8 mouse cellular contexts compared by ENCODE assay signal in genomic region chr9:20888386-20888765, GRCm38 (mm10). TPM values are rescaled to one million over a fixed set of nuclear protein-coding genes. Genes with fewer than 3 reads are reported as not detected.
DNase-seq lines count a peak whose midpoint lies in the region; ATAC-seq and TF ChIP-seq lines count a peak whose summit lies in the region.

No protein-coding gene starts in this region.

- WGBS in thymus, adult 2 months: under 1% methylated on average over 30 of the region's 30 CpGs
- WGBS in liver, embryonic 12.5 days (ENCODE audit: insufficient replicate concordance): under 1% methylated on average over 30 of the region's 30 CpGs

- H3K27ac ChIP-seq in gastrocnemius, adult 2 months: peak overlapping the region; percentile 99
- H3K27ac ChIP-seq in thymus, adult 2 months (ENCODE audit: control insufficient read depth, insufficient read depth, low read length): no peak overlapping the region
- H3K27ac ChIP-seq in liver, embryonic 12.5 days: peak overlapping the region; percentile 89

- H3K4me1 ChIP-seq in thymus, adult 2 months (replicated peaks; ENCODE audit: control insufficient read depth, insufficient read depth, low read length): peaks cover 6% of the 10 kb centered on the region
- peaks cover 38% of the 10 kb centered on the region for H3K4me1 ChIP-seq in liver, embryonic 12.5 days

- DNase-seq in gastrocnemius, adult 2 months: no peak
- DNase-seq in gastrocnemius, adult 8-10 months (ENCODE audit: low spot score in 2 of 2): no peak
- no peak for DNase-seq in thymus, adult 2 months
- no peak for DNase-seq in thymus, postnatal 0 days (ENCODE audit: low spot score)
- no peak for DNase-seq in left cerebral cortex, postnatal 25 days (ENCODE audit: low spot score in 2 of 2)
- DNase-seq in spleen, postnatal 14 days (ENCODE audit: low spot score in 2 of 2): no peak

- peaks cover 29% of the 10 kb centered on the region for H3K36me3 ChIP-seq in thymus, adult 2 months (ENCODE audit: control insufficient read depth, insufficient read depth, low read length)
- peaks cover 42% of the 10 kb centered on the region for H3K36me3 ChIP-seq in liver, embryonic 12.5 days

- H3K4me2 ChIP-seq in liver, embryonic 12.5 days: peak overlapping the region; percentile 87

- TF ChIP-seq POLR2A in thymus, adult 2 months (IDR thresholded peaks at IDR 0.05; ENCODE audit: control insufficient read depth, extremely low read depth, insufficient read depth, low read length, poor library complexity): no peak

- no peak for TF ChIP-seq CTCF in gastrocnemius, adult 2 months (IDR thresholded peaks at IDR 0.05)
- no peak for TF ChIP-seq CTCF in thymus, adult 2 months (IDR thresholded peaks at IDR 0.05; ENCODE audit: borderline replicate concordance, control insufficient read depth, extremely low read depth, insufficient read depth, low read length, poor library complexity)

- peak overlapping the region; percentile 89 for H3K9ac ChIP-seq in liver, embryonic 12.5 days

- H3K27me3 ChIP-seq in thymus, adult 2 months (ENCODE audit: control insufficient read depth, insufficient read depth, low read length): no peaks in the 10 kb centered on the region
- no peaks in the 10 kb centered on the region for H3K27me3 ChIP-seq in liver, embryonic 12.5 days (replicated peaks)

- peak overlapping the region; percentile 93 for H3K4me3 ChIP-seq in gastrocnemius, adult 2 months
- peak overlapping the region; percentile 69 for H3K4me3 ChIP-seq in thymus, adult 2 months (ENCODE audit: control insufficient read depth, insufficient read depth, low read length)
- peak overlapping the region; percentile 91 for H3K4me3 ChIP-seq in liver, embryonic 12.5 days

- H3K9me3 ChIP-seq in liver, embryonic 12.5 days (replicated peaks): no peaks in the 10 kb centered on the region

- ATAC-seq in liver, embryonic 12.5 days: peak; percentile 2; the same call in 1 of the 2 replicates
- no peak for ATAC-seq in CD4-positive, CD25-positive, alpha-beta regulatory T cell, adult 4 months

- intact Hi-C loops in gastrocnemius, adult 2 months (cut with DNase I): loop anchor here (5.0 kb wide), 1 partner anchor 114 kb away; the partner anchor contains the start of gene Mrpl4
- intact Hi-C loops in left cerebral cortex, postnatal 25 days (cut with DNase I): no loop called here

RNA-seq across cellular contexts. Expression of gene Ppan, which starts 0.4 kb away (rescaled TPM):
- 1 to 10 TPM; 7.9 to 8.6 TPM for total RNA-seq in gastrocnemius, adult 2 months (2021)
- total RNA-seq in gastrocnemius, adult 8-10 months (2022): 10 to 100 TPM in 1 of 4 experiments, 1 to 10 TPM in 3; 6.8 to 10.9 (median 8.3) TPM
- polyA plus RNA-seq in thymus, adult 2 months (2012; rRNA removed): 121 and 140 TPM in 2 replicates
- 74.4 and 83.0 TPM in 2 replicates for polyA plus RNA-seq in thymus, postnatal 0 days (2015; fragmentation: Nextera tagmentation; extraction: Ambion mirVana)
- 124 and 132 TPM in 2 replicates for polyA plus RNA-seq in liver, embryonic 12.5 days (2016; fragmentation: Nextera tagmentation; extraction: Ambion mirVana)
- 10 to 100 TPM; 24.1 to 36.4 TPM for polyA plus RNA-seq in CD4-positive, CD25-positive, alpha-beta regulatory T cell, adult 4 months (2017; shearing (Covaris generic))
- 10 to 100 TPM; 19.9 to 21.1 TPM for total RNA-seq in left cerebral cortex, postnatal 25 days (2021)

RNA-seq across cellular contexts. Expression of gene Angptl6, which starts 8.8 kb away (rescaled TPM):
- total RNA-seq in gastrocnemius, adult 2 months (2021): 1 to 10 TPM; 5.1 to 7.0 TPM
- 1 to 10 TPM; 6.5 to 7.6 (median 7.1) TPM for total RNA-seq in gastrocnemius, adult 8-10 months (2022)
- 8.7 and 8.8 TPM in 2 replicates for polyA plus RNA-seq in thymus, adult 2 months (2012; rRNA removed)
- polyA plus RNA-seq in thymus, postnatal 0 days (2015; fragmentation: Nextera tagmentation; extraction: Ambion mirVana): 6.7 and 7.3 TPM in 2 replicates
- 10.5 and 11.3 TPM in 2 replicates for polyA plus RNA-seq in liver, embryonic 12.5 days (2016; fragmentation: Nextera tagmentation; extraction: Ambion mirVana)
- polyA plus RNA-seq in CD4-positive, CD25-positive, alpha-beta regulatory T cell, adult 4 months (2017; shearing (Covaris generic)): 1 to 10 TPM in 1 of 2 experiments, under 1 TPM in 1; 0.43 to 1.1 TPM
- 10 to 100 TPM in 1 of 2 experiments, 1 to 10 TPM in 1; 9.0 to 10.2 TPM for total RNA-seq in left cerebral cortex, postnatal 25 days (2021)

RNA-seq across cellular contexts. Expression of gene Eif3g, which starts 10.0 kb away (rescaled TPM):
- total RNA-seq in gastrocnemius, adult 2 months (2021): 100 to 1,000 TPM in 1 of 2 experiments, 10 to 100 TPM in 1; 97.0 to 102 TPM
- total RNA-seq in gastrocnemius, adult 8-10 months (2022): 100 to 1,000 TPM in 3 of 4 experiments, 10 to 100 TPM in 1; 95.7 to 105 (median 102) TPM
- polyA plus RNA-seq in thymus, adult 2 months (2012; rRNA removed): 137 and 140 TPM in 2 replicates
- polyA plus RNA-seq in thymus, postnatal 0 days (2015; fragmentation: Nextera tagmentation; extraction: Ambion mirVana): 303 and 310 TPM in 2 replicates
- 303 and 313 TPM in 2 replicates for polyA plus RNA-seq in liver, embryonic 12.5 days (2016; fragmentation: Nextera tagmentation; extraction: Ambion mirVana)
- 100 to 1,000 TPM; 200 to 213 TPM for polyA plus RNA-seq in CD4-positive, CD25-positive, alpha-beta regulatory T cell, adult 4 months (2017; shearing (Covaris generic))
- 100 to 1,000 TPM; 113 to 123 TPM for total RNA-seq in left cerebral cortex, postnatal 25 days (2021)

RNA-seq across cellular contexts. Expression of gene A230050P20Rik, which starts 19.9 kb away (rescaled TPM):
- total RNA-seq in gastrocnemius, adult 2 months (2021): 1 to 10 TPM; 2.1 to 2.3 TPM
- total RNA-seq in gastrocnemius, adult 8-10 months (2022): 1 to 10 TPM in 3 of 4 experiments, under 1 TPM in 1; 0.53 to 2.7 (median 1.5) TPM
- 93.1 and 103 TPM in 2 replicates for polyA plus RNA-seq in thymus, adult 2 months (2012; rRNA removed)
- polyA plus RNA-seq in thymus, postnatal 0 days (2015; fragmentation: Nextera tagmentation; extraction: Ambion mirVana): 9.2 and 15.1 TPM in 2 replicates
- polyA plus RNA-seq in liver, embryonic 12.5 days (2016; fragmentation: Nextera tagmentation; extraction: Ambion mirVana): 7.9 TPM in 2 replicates
- 10 to 100 TPM; 13.8 to 24.3 TPM for polyA plus RNA-seq in CD4-positive, CD25-positive, alpha-beta regulatory T cell, adult 4 months (2017; shearing (Covaris generic))
- total RNA-seq in left cerebral cortex, postnatal 25 days (2021): 10 to 100 TPM; 60.1 to 69.1 TPM
